Mouse (Mus musculus) testis, adult 2 months (tissue): ENCODE measurements around the gene Gramd1b.

ENCODE experiments used
- CTCF ChIP-seq: fragments of 200-500 bp; IDR thresholded peaks from 2 replicates; pipeline ENCODE4 v1.5.1; 2012; ENCODE audit warnings: low read depth, mild to moderate bottlenecking, inconsistent platforms, low read length, moderate library complexity; ENCODE audit not compliant: control insufficient read depth, insufficient read depth, insufficient replicate concordance
- POLR2A ChIP-seq: fragments of 200-500 bp; IDR thresholded peaks from 2 replicates; pipeline ENCODE4 v1.6.1; 2012; ENCODE audit warnings: low read depth, mild to moderate bottlenecking, inconsistent platforms, low read length, moderate library complexity; ENCODE audit not compliant: control insufficient read depth

GRCm38 (mm10) chr9:40450776-40451175, 80.4 kb downstream of the Gramd1b start:
- TF ChIP-seq CTCF (no peak), POLR2A (no peak)
